Mouse (Mus musculus) duodenum, adult 2 months (tissue): ENCODE measurements around the gene Akr1c12. TPM values are rescaled to one million over a fixed set of nuclear protein-coding genes. Genes with fewer than 3 reads are reported as not detected.

Source experiments
- polyA plus RNA-seq: library from polyadenylated mRNA; depleted of rRNA; stranded (reverse); fragments of >200 nt; gene quantifications from 2 replicates; pipeline ENCODE4 v1.2.3, GENCODE M21; 2012; ENCODE audit warnings: low replicate concordance; rRNA removed

Gene Akr1c12
- 4.9 and 8.2 TPM in 2 replicates for polyA plus RNA-seq

GRCm38 (mm10) chr13:4279284-4279683 lies at the start of gene Akr1c12:
Gene Akr1c12, minus strand, starts transcription at chr13:4279433.

GRCm38 (mm10) chr13:4228441-4228840 lies 50.8 kb downstream of the Akr1c12 start, which contains the start of gene Akr1c19:
Gene Akr1c19, plus strand, starts transcription at chr13:4228700.

Other genes with a start within 250 kb of the Akr1c12 start
- gene Akr1c14, start 230.4 kb downstream of the Akr1c12 start, polyA plus RNA-seq: 0.40 and 1.2 TPM in 2 replicates
- not detected in 2 replicates for gene Akr1c18, start 128.8 kb downstream of the Akr1c12 start, polyA plus RNA-seq
- gene Akr1c13, start 88.3 kb downstream of the Akr1c12 start, polyA plus RNA-seq: 7.3 and 14.6 TPM in 2 replicates
- gene Akr1c19, start 50.7 kb downstream of the Akr1c12 start, polyA plus RNA-seq: 4.3 and 9.4 TPM in 2 replicates
- not detected in 2 replicates for gene Akr1c6, start 154.9 kb upstream of the Akr1c12 start, polyA plus RNA-seq
- not detected in 2 replicates for gene Akr1c20, start 243.9 kb upstream of the Akr1c12 start, polyA plus RNA-seq